Mouse (Mus musculus) hindbrain, embryonic 13.5 days (tissue): Measurements from ENCODE around the gene Eml1. TPM values are rescaled to one million over a fixed set of nuclear protein-coding genes. Genes with fewer than 3 reads are reported as not detected.
"Not testable (repeated sequence)": the region's sequence is repeated elsewhere in the genome, so short reads cannot be mapped to it uniquely, and the experiment has no call there.

Experiments used
- ATAC-seq: fragments of 200-750 bp; cut with Nextera tagmentation; 2 replicates; pipeline ENCODE4 v1.8.0; 2017; ENCODE audit warnings: moderate TSS enrichment; ENCODE audit not compliant: low FRiP score
- H3K27ac ChIP-seq: fragments of 300-500 bp; sonication (generic); 2 replicates; pipeline ENCODE4 v1.5.1; 2015; ENCODE audit warnings: inconsistent platforms, mild to moderate bottlenecking, moderate library complexity
- H3K27me3 ChIP-seq: fragments of 300-500 bp; sonication (generic); 2 replicates; pipeline ENCODE4 v1.6.1; 2015; ENCODE audit warnings: mild to moderate bottlenecking, inconsistent platforms
- H3K36me3 ChIP-seq: fragments of 300-500 bp; sonication (generic); 2 replicates; pipeline ENCODE4 v1.6.1; 2015; ENCODE audit warnings: mild to moderate bottlenecking, inconsistent platforms
- H3K4me1 ChIP-seq: fragments of 300-500 bp; sonication (generic); replicated peaks from 2 replicates; pipeline ENCODE4 v1.6.1; 2015; ENCODE audit warnings: inconsistent platforms
- H3K4me2 ChIP-seq: fragments of 300-500 bp; sonication (generic); 2 replicates; pipeline ENCODE4 v1.6.1; 2015; ENCODE audit warnings: inconsistent platforms, mild to moderate bottlenecking, moderate library complexity
- H3K4me3 ChIP-seq: fragments of 300-500 bp; sonication (generic); 2 replicates; pipeline ENCODE4 v1.5.1; 2015; ENCODE audit warnings: mild to moderate bottlenecking, inconsistent platforms
- H3K9ac ChIP-seq: fragments of 300-500 bp; sonication (generic); 2 replicates; pipeline ENCODE4 v1.6.1; 2015; ENCODE audit warnings: mild to moderate bottlenecking, inconsistent platforms
- H3K9me3 ChIP-seq: fragments of 300-500 bp; sonication (generic); 2 replicates; pipeline ENCODE4 v1.6.1; 2016; ENCODE audit warnings: inconsistent platforms
- WGBS: fragments of 180-500 bp; shearing (Covaris S2); methylation state at CpG from one replicate; pipeline ENCODE4 v1.1.7; 2015; 5-methylcytosine and 5-hydroxymethylcytosine counted together
- polyA plus RNA-seq: library from polyadenylated mRNA; unstranded; fragments of >200 nt; fragmentation: Nextera tagmentation; extraction: Ambion mirVana; gene quantifications from 2 replicates; pipeline ENCODE4 v1.2.1, GENCODE M21; 2015

Eml1 gene
- polyA plus RNA-seq, 1 experiment from 2014 or later = 61.9 TPM

DNA sequence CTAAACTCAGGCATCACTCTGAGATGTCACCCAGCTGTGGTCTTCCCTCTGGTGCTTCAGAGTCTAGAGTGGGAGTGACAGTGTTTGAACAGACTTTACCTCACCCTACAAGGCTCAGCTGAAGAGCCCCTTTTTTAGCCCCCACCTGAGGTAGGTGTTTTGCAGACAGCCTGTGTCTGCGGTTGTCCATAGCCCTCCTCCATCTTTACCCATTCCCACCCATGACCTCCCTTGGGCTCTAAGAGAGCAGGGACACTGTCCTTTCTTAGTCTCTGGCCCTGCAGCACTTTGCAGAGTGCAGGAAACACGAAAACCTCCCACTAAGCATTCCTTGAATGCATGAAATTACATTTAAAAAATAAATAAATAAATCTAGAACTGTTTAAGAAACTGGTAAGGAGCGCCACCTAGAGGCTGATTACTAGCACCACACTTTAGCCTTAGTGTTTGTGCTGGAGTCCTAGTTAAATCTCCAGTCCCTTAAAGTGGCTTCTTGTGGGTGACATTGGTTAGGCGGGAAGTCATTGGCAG lies 123.3 kb downstream of the Eml1 start:
- WGBS = 28% methylated on average over 4 of the region's 4 CpGs
- Histone ChIP-seq H3K4me3 (no peak overlapping the region), H3K4me2 (no peak overlapping the region), H3K36me3 (no peaks in the 10 kb centered on the region), H3K27me3 (no peaks in the 10 kb centered on the region), H3K9ac (no peak overlapping the region), H3K27ac (0 out of 2 replicates have a peak overlapping the region, but pooled peaks have one; percentile 19), H3K9me3 (no peaks in the 10 kb centered on the region), H3K4me1 (peaks cover 43% of the 10 kb centered on the region)
- ATAC-seq = peak; percentile 43

GRCm38 (mm10) chr12:108495455-108496235 lies 124.9 kb downstream of the Eml1 start:
- peak; percentile 45; the same call in 1 of the 2 replicates for ATAC-seq
- 66% methylated on average over 8 of the region's 8 CpGs for WGBS
- Histone ChIP-seq H3K4me1 (peaks cover 33% of the 10 kb centered on the region), H3K36me3 (no peaks in the 10 kb centered on the region), H3K27me3 (no peaks in the 10 kb centered on the region), H3K9ac (0 out of 2 replicates have a peak overlapping the region, but pooled peaks have one; percentile 20), H3K4me3 (no peak overlapping the region), H3K4me2 (no peak overlapping the region), H3K9me3 (no peaks in the 10 kb centered on the region), H3K27ac (peak overlapping the region; percentile 55)

DNA sequence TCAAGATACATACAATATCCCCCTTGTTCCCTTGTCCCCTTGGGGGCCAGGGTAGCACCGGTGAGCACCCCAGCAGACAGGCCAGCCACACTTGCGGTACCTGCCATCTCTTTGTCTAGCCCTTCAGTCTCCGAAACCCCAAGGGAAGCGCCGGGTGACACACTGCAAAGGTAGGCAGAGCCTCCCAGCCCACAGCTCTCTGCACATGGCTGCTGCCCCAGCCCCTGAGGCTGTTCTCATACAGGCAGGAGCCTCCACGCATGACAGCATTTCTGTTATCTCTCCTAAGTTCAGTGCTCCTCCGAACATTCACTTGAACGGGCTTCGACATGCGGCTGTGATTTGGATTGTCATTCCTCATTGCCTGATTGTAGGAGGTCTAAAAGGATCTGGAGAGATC lies 132.3 kb downstream of the Eml1 start:
- Histone ChIP-seq H3K4me2 (no peak overlapping the region), H3K9me3 (no peaks in the 10 kb centered on the region), H3K4me3 (no peak overlapping the region), H3K4me1 (peaks cover 4% of the 10 kb centered on the region), H3K27me3 (no peaks in the 10 kb centered on the region), H3K27ac (0 out of 2 replicates have a peak overlapping the region, but pooled peaks have one; percentile 18), H3K9ac (no peak overlapping the region), H3K36me3 (0 out of 2 replicates have a peak, but pooled peaks cover 4% of the 10 kb centered on the region)
- ATAC-seq = no peak
- 59% methylated on average over 10 of the region's 10 CpGs for WGBS

DNA sequence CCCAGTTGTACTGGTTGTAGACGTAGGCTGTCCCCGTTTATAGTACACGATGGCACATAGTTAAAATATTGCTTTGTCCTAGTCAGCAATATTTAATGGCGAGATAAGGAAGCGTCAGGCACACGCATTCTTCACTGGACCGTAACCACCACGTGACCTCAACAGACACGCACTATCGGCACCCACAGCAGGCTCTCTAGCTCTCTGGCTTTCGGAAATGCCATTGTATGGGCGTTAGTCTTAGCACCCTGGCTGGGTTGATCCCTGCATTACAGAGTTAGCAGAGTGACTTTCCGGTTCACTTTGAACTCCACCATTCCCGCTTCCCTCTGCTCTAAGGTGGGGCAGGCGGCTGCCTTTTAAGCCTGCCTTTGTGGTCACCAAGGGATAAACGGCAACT lies 132.8 kb downstream of the Eml1 start:
- Histone ChIP-seq H3K4me2 (no peak overlapping the region), H3K27ac (no peak overlapping the region)
- WGBS = 65% methylated on average over 16 of the region's 16 CpGs

GRCm38 (mm10) chr12:108505846-108506245 lies 135.1 kb downstream of the Eml1 start:
- WGBS = 61% methylated on average over 2 of the region's 2 CpGs
- Histone ChIP-seq H3K27ac (no peak overlapping the region), H3K27me3 (no peaks in the 10 kb centered on the region), H3K9ac (no peak overlapping the region), H3K9me3 (no peaks in the 10 kb centered on the region), H3K4me2 (no peak overlapping the region), H3K4me3 (no peak overlapping the region), H3K4me1 (peaks cover 4% of the 10 kb centered on the region), H3K36me3 (0 out of 2 replicates have a peak, but pooled peaks cover 4% of the 10 kb centered on the region)
- ATAC-seq = no peak

More for the DNA sequence above, 132.8 kb downstream of the Eml1 start:
- Histone ChIP-seq H3K9me3 (no peaks in the 10 kb centered on the region), H3K9ac (no peak overlapping the region), H3K4me1 (peaks cover 4% of the 10 kb centered on the region), H3K4me3 (no peak overlapping the region), H3K36me3 (0 out of 2 replicates have a peak, but pooled peaks cover 4% of the 10 kb centered on the region), H3K27me3 (no peaks in the 10 kb centered on the region)
- no peak for ATAC-seq

DNA sequence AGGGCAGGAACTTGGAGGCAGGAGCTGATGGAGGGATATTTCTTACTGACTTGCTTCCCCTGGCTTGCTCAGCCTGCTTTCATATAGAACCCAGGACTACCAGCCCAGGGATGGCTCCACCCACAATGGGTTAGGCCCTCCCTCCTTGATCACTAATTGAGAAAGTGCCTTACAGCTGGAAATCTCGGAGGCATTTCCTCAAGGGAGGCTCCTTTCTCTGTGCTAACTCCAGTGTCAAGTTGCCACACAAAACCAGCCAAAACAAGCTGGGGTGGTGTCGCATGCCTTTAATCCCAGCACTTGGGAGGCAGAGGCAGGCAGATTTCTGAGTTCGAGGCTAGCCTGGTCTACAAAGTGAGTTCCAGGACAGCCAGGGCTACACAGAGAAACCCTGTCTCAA lies 136.3 kb downstream of the Eml1 start:
- ATAC-seq, H3K27me3 ChIP-seq: not testable (repeated sequence)
- 87% methylated on average over 3 of the region's 3 CpGs for WGBS

DNA sequence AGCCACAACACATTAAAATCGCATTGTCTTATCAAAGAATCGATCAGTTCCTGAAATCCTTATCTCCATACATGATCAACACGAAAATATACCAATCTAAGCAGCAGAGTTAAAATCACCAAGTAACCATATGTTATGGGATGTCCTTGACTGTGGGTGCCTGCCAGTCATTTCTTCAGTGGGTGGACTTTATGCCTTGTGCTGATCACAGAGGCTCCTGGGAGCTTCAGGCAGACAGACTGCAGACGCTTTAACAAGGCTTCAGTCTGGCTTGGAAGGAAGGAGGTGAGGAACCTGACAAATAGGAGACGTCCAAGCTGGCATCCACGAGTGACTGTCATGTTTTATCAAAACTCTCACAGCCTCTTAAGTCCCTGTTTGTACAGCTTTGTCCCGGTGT lies 139.8 kb downstream of the Eml1 start:
- Histone ChIP-seq H3K9me3 (no peaks in the 10 kb centered on the region), H3K27me3 (no peaks in the 10 kb centered on the region), H3K27ac (no peak overlapping the region), H3K4me2 (no peak overlapping the region), H3K36me3 (peaks cover 32% of the 10 kb centered on the region), H3K4me3 (no peak overlapping the region), H3K9ac (no peak overlapping the region), H3K4me1 (no peaks in the 10 kb centered on the region)
- WGBS = 81% methylated on average over 7 of the region's 7 CpGs
- ATAC-seq = no peak

More for the DNA sequence above, 136.3 kb downstream of the Eml1 start:
- not testable (repeated sequence) for H3K27ac ChIP-seq, H3K4me1 ChIP-seq, H3K9me3 ChIP-seq, H3K9ac ChIP-seq, H3K4me2 ChIP-seq, H3K4me3 ChIP-seq, H3K36me3 ChIP-seq

DNA sequence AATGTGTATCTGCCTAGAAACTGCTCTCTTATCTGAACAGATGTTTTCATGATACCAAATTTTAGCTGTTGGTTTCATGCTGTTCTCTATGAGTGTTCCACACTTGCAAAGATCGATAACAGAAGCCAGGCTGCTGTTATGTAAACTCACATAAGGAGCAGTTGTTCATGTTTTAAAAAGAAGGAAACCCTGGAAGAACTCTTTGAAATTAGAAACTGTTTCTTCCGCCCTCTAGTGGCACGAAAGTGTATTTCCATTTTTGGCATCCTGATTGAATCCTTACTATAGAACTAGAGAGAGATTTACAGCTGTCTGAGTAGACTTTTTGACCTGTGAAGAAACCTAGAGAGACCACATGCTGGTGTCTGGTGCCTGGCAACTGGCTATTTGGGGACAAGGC lies 140.3 kb downstream of the Eml1 start:
- H3K36me3 ChIP-seq = peaks cover 37% of the 10 kb centered on the region
- no peak for ATAC-seq
- no peak overlapping the region for H3K4me2 ChIP-seq
- H3K9me3 ChIP-seq = no peaks in the 10 kb centered on the region
- H3K4me3 ChIP-seq = no peak overlapping the region
- H3K4me1 ChIP-seq = no peaks in the 10 kb centered on the region
- H3K9ac ChIP-seq = no peak overlapping the region
- no peaks in the 10 kb centered on the region for H3K27me3 ChIP-seq
- H3K27ac ChIP-seq = no peak overlapping the region
- WGBS = 14% methylated on average over 3 of the region's 3 CpGs

DNA sequence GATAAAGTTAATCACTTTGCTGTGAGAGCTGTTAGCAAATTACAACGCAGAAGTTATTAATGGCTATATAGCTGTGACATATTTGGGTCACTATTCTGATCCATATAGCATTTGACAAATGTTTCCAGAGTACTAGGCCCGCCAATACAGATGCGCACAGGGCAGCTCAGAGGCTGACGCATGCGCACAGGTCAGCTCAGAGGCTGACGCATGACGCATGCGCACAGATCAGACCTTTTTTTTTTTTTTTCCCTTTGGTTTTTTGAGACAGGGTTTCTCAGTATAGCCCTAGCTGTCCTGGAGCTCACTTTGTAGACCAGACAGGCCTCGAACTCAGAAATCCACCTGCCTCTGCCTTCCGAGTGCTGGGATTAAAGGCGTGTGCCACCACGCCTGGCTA lies 144.7 kb downstream of the Eml1 start:
- H3K9ac ChIP-seq = no peak overlapping the region
- no peaks in the 10 kb centered on the region for H3K27me3 ChIP-seq
- 94% methylated on average over 12 of the region's 12 CpGs for WGBS
- peaks cover 64% of the 10 kb centered on the region for H3K36me3 ChIP-seq
- no peak overlapping the region for H3K4me2 ChIP-seq
- no peak for ATAC-seq
- no peak overlapping the region for H3K4me3 ChIP-seq
- no peak overlapping the region for H3K27ac ChIP-seq
- H3K4me1 ChIP-seq = no peaks in the 10 kb centered on the region
- no peaks in the 10 kb centered on the region for H3K9me3 ChIP-seq

GRCm38 (mm10) chr12:108519374-108519773 lies 148.6 kb downstream of the Eml1 start:
- no peak overlapping the region for H3K4me2 ChIP-seq
- no peaks in the 10 kb centered on the region for H3K27me3 ChIP-seq
- WGBS = 79% methylated on average over 8 of the region's 8 CpGs
- H3K9ac ChIP-seq = no peak overlapping the region
- no peak overlapping the region for H3K4me3 ChIP-seq
- ATAC-seq = no peak
- H3K9me3 ChIP-seq = no peaks in the 10 kb centered on the region
- H3K27ac ChIP-seq = no peak overlapping the region
- H3K36me3 ChIP-seq = peaks cover 78% of the 10 kb centered on the region
- no peaks in the 10 kb centered on the region for H3K4me1 ChIP-seq

DNA sequence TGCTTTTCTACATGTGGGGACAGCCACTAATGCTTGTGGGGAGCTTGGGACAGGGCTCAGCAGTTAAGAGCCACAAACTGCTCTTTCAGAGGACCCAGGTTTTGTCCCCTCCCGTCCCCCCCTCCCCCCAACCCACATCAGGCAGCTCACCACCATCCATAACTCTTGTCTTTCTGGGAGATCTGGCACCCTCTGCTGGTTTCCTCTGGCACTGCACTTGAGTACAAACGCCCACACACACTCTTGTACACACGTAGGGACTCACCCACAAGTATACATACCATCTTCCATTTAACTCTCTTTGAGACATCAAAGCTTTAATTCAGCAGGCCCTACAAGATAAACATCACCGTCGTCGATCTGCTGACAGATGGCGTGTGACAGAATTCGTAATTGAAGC lies 158.5 kb downstream of the Eml1 start:
- H3K4me1 ChIP-seq = no peaks in the 10 kb centered on the region
- H3K4me3 ChIP-seq = no peak overlapping the region
- no peak overlapping the region for H3K9ac ChIP-seq
- H3K4me2 ChIP-seq = no peak overlapping the region
- H3K27me3 ChIP-seq = no peaks in the 10 kb centered on the region
- WGBS = 49% methylated on average over 8 of the region's 8 CpGs
- no peak overlapping the region for H3K27ac ChIP-seq
- peaks cover 50% of the 10 kb centered on the region for H3K36me3 ChIP-seq
- 0 out of 2 replicates have a peak, but pooled peaks have one; percentile 10 for ATAC-seq
- no peaks in the 10 kb centered on the region for H3K9me3 ChIP-seq

GRCm38 (mm10) chr12:108534484-108534883 lies 163.7 kb downstream of the Eml1 start:
- H3K27ac ChIP-seq = no peak overlapping the region
- H3K27me3 ChIP-seq = no peaks in the 10 kb centered on the region
- peaks cover 72% of the 10 kb centered on the region for H3K36me3 ChIP-seq
- ATAC-seq = no peak
- no peaks in the 10 kb centered on the region for H3K4me1 ChIP-seq
- WGBS = 94% methylated on average over 11 of the region's 11 CpGs
- no peak overlapping the region for H3K9ac ChIP-seq
- H3K4me3 ChIP-seq = no peak overlapping the region
- no peak overlapping the region for H3K4me2 ChIP-seq
- no peaks in the 10 kb centered on the region for H3K9me3 ChIP-seq

- H3K36me3 ChIP-seq = peaks cover 65% of the 10 kb centered on the region
Observed at GRCm38 (mm10) chr12:108536461-108536860, 165.7 kb downstream of the Eml1 start.

More at GRCm38 (mm10) chr12:108536461-108536860, 165.7 kb downstream of the Eml1 start:
- no peak overlapping the region for H3K4me2 ChIP-seq
- no peaks in the 10 kb centered on the region for H3K9me3 ChIP-seq
- no peak for ATAC-seq
- 73% methylated on average over 10 of the region's 10 CpGs for WGBS
- no peaks in the 10 kb centered on the region for H3K27me3 ChIP-seq
- no peak overlapping the region for H3K9ac ChIP-seq
- no peaks in the 10 kb centered on the region for H3K4me1 ChIP-seq
- H3K27ac ChIP-seq = no peak overlapping the region
- no peak overlapping the region for H3K4me3 ChIP-seq
